Mouse (Mus musculus): ENCODE data around the gene Selenoo. TPM values are rescaled to one million over a fixed set of nuclear protein-coding genes. Genes with fewer than 3 reads are reported as not detected.
A peak's percentile ranks its signal among the peaks of the same experiment; 100 is the strongest.

Gene Selenoo
- polyA plus RNA-seq, 1 experiment from 2014 or later: 21.4 TPM

GRCm38 (mm10) chr15:89127364-89127940 lies 38.6 kb downstream of the Selenoo start:
- H3K9ac ChIP-seq (ENCODE audit: low read depth, low read length): peak overlapping the region; percentile 65; the same call in 1 of the 2 replicates
- no peaks in the 10 kb centered on the region for H3K27me3 ChIP-seq (ENCODE audit: control insufficient read depth, insufficient read depth, low read length)
- H3K36me3 ChIP-seq (ENCODE audit: control insufficient read depth, insufficient read depth, low read length): no peaks in the 10 kb centered on the region
- no peak overlapping the region for H3K27ac ChIP-seq (ENCODE audit: low read depth, low read length)
- no peak for ATAC-seq (ENCODE audit: low FRiP score, low TSS enrichment)
- H3K4me1 ChIP-seq (ENCODE audit: control insufficient read depth, insufficient read depth, low read length): peaks cover 16% of the 10 kb centered on the region; the same call in 1 of the 2 replicates
- H3K4me3 ChIP-seq (ENCODE audit: low read length): peak overlapping the region; percentile 62
- no peaks in the 10 kb centered on the region for H3K9me3 ChIP-seq (ENCODE audit: control insufficient read depth, low read length)
- peak overlapping the region; percentile 72 for H3K4me2 ChIP-seq (replicated peaks; ENCODE audit: low read depth, low read length)
- 82% methylated on average over 8 of the region's 8 CpGs for WGBS

GRCm38 (mm10) chr15:89128382-89129350 lies 39.8 kb downstream of the Selenoo start, which contains the start of gene Hdac10:
TSS of gene Hdac10 (minus strand) at chr15:89128700.
- H3K9ac ChIP-seq (ENCODE audit: low read depth, low read length): peak within 1 kb of the TSS; percentile 65
- H3K9me3 ChIP-seq (ENCODE audit: control insufficient read depth, low read length): no peaks in the 10 kb centered on the region
- 2% methylated on average over 36 of the region's 36 CpGs for WGBS
- peak within 1 kb of the TSS; percentile 77; the same call in 1 of the 2 replicates for H3K27ac ChIP-seq (ENCODE audit: low read depth, low read length)
- H3K36me3 ChIP-seq (ENCODE audit: control insufficient read depth, insufficient read depth, low read length): no peaks in the 10 kb centered on the region
- peak; percentile 85 for ATAC-seq (ENCODE audit: low FRiP score, low TSS enrichment)
- H3K4me2 ChIP-seq (replicated peaks; ENCODE audit: low read depth, low read length): peak within 1 kb of the TSS; percentile 72
- peaks cover 11% of the 10 kb centered on the region; the same call in 1 of the 2 replicates for H3K4me1 ChIP-seq (ENCODE audit: control insufficient read depth, insufficient read depth, low read length)
- no peaks in the 10 kb centered on the region for H3K27me3 ChIP-seq (ENCODE audit: control insufficient read depth, insufficient read depth, low read length)
- peak within 1 kb of the TSS; percentile 62 for H3K4me3 ChIP-seq (ENCODE audit: low read length)

GRCm38 (mm10) chr15:89130245-89130644 lies 41.4 kb downstream of the Selenoo start:
- H3K27ac ChIP-seq (ENCODE audit: low read depth, low read length): no peak overlapping the region
- H3K9me3 ChIP-seq (ENCODE audit: control insufficient read depth, low read length): no peaks in the 10 kb centered on the region
- H3K4me3 ChIP-seq (ENCODE audit: low read length): no peak overlapping the region
- ATAC-seq (ENCODE audit: low FRiP score, low TSS enrichment): no peak
- H3K9ac ChIP-seq (ENCODE audit: low read depth, low read length): no peak overlapping the region
- H3K4me1 ChIP-seq (ENCODE audit: control insufficient read depth, insufficient read depth, low read length): peaks cover 8% of the 10 kb centered on the region; the same call in 1 of the 2 replicates
- H3K4me2 ChIP-seq (replicated peaks; ENCODE audit: low read depth, low read length): no peak overlapping the region
- no peaks in the 10 kb centered on the region for H3K27me3 ChIP-seq (ENCODE audit: control insufficient read depth, insufficient read depth, low read length)
- H3K36me3 ChIP-seq (ENCODE audit: control insufficient read depth, insufficient read depth, low read length): no peaks in the 10 kb centered on the region

- Histone ChIP-seq H3K4me1 (ENCODE audit: control insufficient read depth, insufficient read depth, low read length) (peaks cover 8% of the 10 kb centered on the region; the same call in 1 of the 2 replicates), H3K27ac (ENCODE audit: low read depth, low read length) (no peak overlapping the region), H3K4me2 (replicated peaks; ENCODE audit: low read depth, low read length) (no peak overlapping the region), H3K9ac (ENCODE audit: low read depth, low read length) (no peak overlapping the region), H3K9me3 (ENCODE audit: control insufficient read depth, low read length) (no peaks in the 10 kb centered on the region), H3K4me3 (ENCODE audit: low read length) (no peak overlapping the region), H3K27me3 (ENCODE audit: control insufficient read depth, insufficient read depth, low read length) (no peaks in the 10 kb centered on the region), H3K36me3 (ENCODE audit: control insufficient read depth, insufficient read depth, low read length) (no peaks in the 10 kb centered on the region)
- WGBS: 90% methylated on average over 3 of the region's 3 CpGs
- ATAC-seq (ENCODE audit: low FRiP score, low TSS enrichment): no peak
These were observed 42.4 kb downstream of the Selenoo start for GRCm38 (mm10) chr15:89131316-89131715.

- no peaks in the 10 kb centered on the region for H3K36me3 ChIP-seq (ENCODE audit: control insufficient read depth, insufficient read depth, low read length)
- H3K27ac ChIP-seq (ENCODE audit: low read depth, low read length): no peak overlapping the region
- H3K4me3 ChIP-seq (ENCODE audit: low read length): no peak overlapping the region
- ATAC-seq (ENCODE audit: low FRiP score, low TSS enrichment): no peak
- H3K9me3 ChIP-seq (ENCODE audit: control insufficient read depth, low read length): no peaks in the 10 kb centered on the region
- H3K4me1 ChIP-seq (ENCODE audit: control insufficient read depth, insufficient read depth, low read length): peaks cover 20% of the 10 kb centered on the region; the same call in 1 of the 2 replicates
- no peak overlapping the region for H3K4me2 ChIP-seq (replicated peaks; ENCODE audit: low read depth, low read length)
- H3K27me3 ChIP-seq (ENCODE audit: control insufficient read depth, insufficient read depth, low read length): peaks cover 7% of the 10 kb centered on the region; the same call in 1 of the 2 replicates
- no peak overlapping the region for H3K9ac ChIP-seq (ENCODE audit: low read depth, low read length)
- WGBS: 98% methylated on average over 5 of the region's 5 CpGs
These were observed 47.7 kb downstream of the Selenoo start for GRCm38 (mm10) chr15:89136461-89137155.

- Histone ChIP-seq H3K4me1 (ENCODE audit: control insufficient read depth, insufficient read depth, low read length) (peaks cover 28% of the 10 kb centered on the region), H3K9ac (ENCODE audit: low read depth, low read length) (no peak overlapping the region), H3K4me3 (ENCODE audit: low read length) (no peak overlapping the region), H3K9me3 (ENCODE audit: control insufficient read depth, low read length) (no peaks in the 10 kb centered on the region), H3K36me3 (ENCODE audit: control insufficient read depth, insufficient read depth, low read length) (no peaks in the 10 kb centered on the region), H3K27me3 (ENCODE audit: control insufficient read depth, insufficient read depth, low read length) (peaks cover 7% of the 10 kb centered on the region; the same call in 1 of the 2 replicates), H3K27ac (ENCODE audit: low read depth, low read length) (no peak overlapping the region), H3K4me2 (replicated peaks; ENCODE audit: low read depth, low read length) (no peak overlapping the region)
- 69% methylated on average over 11 of the region's 11 CpGs for WGBS
- ATAC-seq (ENCODE audit: low FRiP score, low TSS enrichment): no peak
These were observed 48.6 kb downstream of the Selenoo start for GRCm38 (mm10) chr15:89137378-89138045.

- WGBS: 71% methylated on average over 7 of the region's 7 CpGs
- H3K27ac ChIP-seq (ENCODE audit: low read depth, low read length): no peak overlapping the region
- H3K9me3 ChIP-seq (ENCODE audit: control insufficient read depth, low read length): no peaks in the 10 kb centered on the region
- H3K4me1 ChIP-seq (ENCODE audit: control insufficient read depth, insufficient read depth, low read length): peaks cover 28% of the 10 kb centered on the region
- H3K4me3 ChIP-seq (ENCODE audit: low read length): no peak overlapping the region
- H3K4me2 ChIP-seq (replicated peaks; ENCODE audit: low read depth, low read length): no peak overlapping the region
- no peaks in the 10 kb centered on the region for H3K36me3 ChIP-seq (ENCODE audit: control insufficient read depth, insufficient read depth, low read length)
- H3K9ac ChIP-seq (ENCODE audit: low read depth, low read length): no peak overlapping the region
- no peak for ATAC-seq (ENCODE audit: low FRiP score, low TSS enrichment)
- peaks cover 7% of the 10 kb centered on the region; the same call in 1 of the 2 replicates for H3K27me3 ChIP-seq (ENCODE audit: control insufficient read depth, insufficient read depth, low read length)
These were observed 49.1 kb downstream of the Selenoo start for GRCm38 (mm10) chr15:89138046-89138405.

GRCm38 (mm10) chr15:89138531-89138930 lies 49.6 kb downstream of the Selenoo start:
- Histone ChIP-seq H3K27me3 (ENCODE audit: control insufficient read depth, insufficient read depth, low read length) (peaks cover 7% of the 10 kb centered on the region; the same call in 1 of the 2 replicates), H3K9me3 (ENCODE audit: control insufficient read depth, low read length) (no peaks in the 10 kb centered on the region), H3K4me2 (replicated peaks; ENCODE audit: low read depth, low read length) (no peak overlapping the region), H3K27ac (ENCODE audit: low read depth, low read length) (no peak overlapping the region), H3K4me3 (ENCODE audit: low read length) (no peak overlapping the region), H3K9ac (ENCODE audit: low read depth, low read length) (no peak overlapping the region), H3K4me1 (ENCODE audit: control insufficient read depth, insufficient read depth, low read length) (peaks cover 28% of the 10 kb centered on the region), H3K36me3 (ENCODE audit: control insufficient read depth, insufficient read depth, low read length) (no peaks in the 10 kb centered on the region)
- no peak for ATAC-seq (ENCODE audit: low FRiP score, low TSS enrichment)
- 90% methylated on average over 6 of the region's 6 CpGs for WGBS
